Mouse (Mus musculus) hindbrain, embryonic 12.5 days (tissue): ENCODE measurements around the gene Mllt3. TPM values are rescaled to one million over a fixed set of nuclear protein-coding genes. Genes with fewer than 3 reads are reported as not detected.
A peak's percentile ranks its signal among the peaks of the same experiment; 100 is the strongest.

ENCODE experiments used
- ATAC-seq: fragments of 200-750 bp; cut with Nextera tagmentation; 2 replicates; pipeline ENCODE4 v1.8.0; 2017; ENCODE audit warnings: moderate TSS enrichment; ENCODE audit not compliant: low FRiP score
- H3K27ac ChIP-seq: fragments of 300-500 bp; sonication (generic); 2 replicates; pipeline ENCODE4 v1.5.1; 2016; ENCODE audit warnings: mild to moderate bottlenecking
- H3K27me3 ChIP-seq: fragments of 300-500 bp; sonication (generic); 2 replicates; pipeline ENCODE4 v1.6.1; 2016; ENCODE audit warnings: mild to moderate bottlenecking
- H3K36me3 ChIP-seq: fragments of 300-500 bp; sonication (generic); 2 replicates; pipeline ENCODE4 v1.6.1; 2016; ENCODE audit warnings: mild to moderate bottlenecking
- H3K4me1 ChIP-seq: fragments of 300-500 bp; sonication (generic); 2 replicates; pipeline ENCODE4 v1.6.1; 2016
- H3K4me2 ChIP-seq: fragments of 300-500 bp; sonication (generic); replicated peaks from 2 replicates; pipeline ENCODE4 v1.6.1; 2016; ENCODE audit warnings: mild to moderate bottlenecking
- H3K4me3 ChIP-seq: fragments of 300-500 bp; sonication (generic); 2 replicates; pipeline ENCODE4 v1.5.1; 2016; ENCODE audit warnings: mild to moderate bottlenecking
- H3K9ac ChIP-seq: fragments of 300-500 bp; sonication (generic); 2 replicates; pipeline ENCODE4 v1.6.1; 2016; ENCODE audit warnings: mild to moderate bottlenecking, moderate library complexity
- H3K9me3 ChIP-seq: fragments of 300-500 bp; sonication (generic); replicated peaks from 2 replicates; pipeline ENCODE4 v1.6.1; 2016; ENCODE audit warnings: mild to moderate bottlenecking
- WGBS: fragments of 180-500 bp; shearing (Covaris S2); methylation state at CpG from one replicate; pipeline ENCODE4 v1.1.7; 2016; 5-methylcytosine and 5-hydroxymethylcytosine counted together
- polyA plus RNA-seq: library from polyadenylated mRNA; unstranded; fragments of >200 nt; fragmentation: Nextera tagmentation; extraction: Ambion mirVana; gene quantifications from 2 replicates; pipeline ENCODE4 v1.2.1, GENCODE M21; 2016

Mllt3 gene
- polyA plus RNA-seq, 1 experiment from 2014 or later = 103 TPM

DNA sequence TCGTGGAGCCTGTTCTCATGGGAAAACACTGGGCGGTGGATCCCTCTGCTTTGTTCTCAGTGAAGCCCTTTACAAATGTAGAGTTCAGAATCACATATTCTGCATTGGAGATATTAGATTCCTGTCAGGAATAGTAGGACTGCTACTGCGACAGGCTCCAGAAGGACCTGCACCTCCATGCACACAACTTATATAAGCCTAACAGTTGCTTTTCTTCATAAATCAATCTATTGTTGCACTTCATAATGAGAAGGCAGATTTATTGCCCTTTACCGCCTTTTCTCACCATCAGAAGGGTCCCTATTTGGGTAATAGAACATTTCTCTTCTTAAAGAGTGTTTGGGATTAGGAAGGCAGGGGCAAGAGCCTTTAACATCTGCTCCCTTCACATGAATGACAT is 231.0 kb downstream of the Mllt3 start:
- WGBS = 56% methylated on average over 4 of the region's 4 CpGs

DNA sequence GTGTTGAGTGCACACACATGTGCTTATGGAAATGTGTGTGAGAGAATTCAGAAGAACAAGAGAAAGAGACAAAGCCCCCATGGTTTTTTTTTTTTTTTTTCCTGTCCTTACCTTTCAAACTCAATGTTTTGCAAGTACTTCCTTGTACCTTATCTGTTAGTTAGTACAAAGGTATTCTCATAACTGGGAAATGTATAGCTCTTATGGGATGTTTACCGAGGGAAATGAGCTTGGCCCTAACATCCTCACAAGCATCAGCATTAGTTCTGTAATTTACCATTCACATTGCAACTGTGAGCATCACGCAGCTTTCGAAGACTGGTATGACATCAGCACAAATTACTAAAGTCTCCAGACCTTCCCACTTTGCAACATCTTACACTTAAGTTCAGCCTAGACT is 231.8 kb downstream of the Mllt3 start:
- H3K9me3 ChIP-seq = no peaks in the 10 kb centered on the region
- no peak for ATAC-seq
- H3K27me3 ChIP-seq = no peaks in the 10 kb centered on the region
- no peak overlapping the region for H3K4me3 ChIP-seq
- no peak overlapping the region for H3K4me2 ChIP-seq
- no peaks in the 10 kb centered on the region for H3K36me3 ChIP-seq
- H3K4me1 ChIP-seq = peaks cover 4% of the 10 kb centered on the region
- 92% methylated on average over 3 of the region's 3 CpGs for WGBS
- H3K9ac ChIP-seq = no peak overlapping the region
- H3K27ac ChIP-seq = no peak overlapping the region

More for the DNA sequence above, 231.0 kb downstream of the Mllt3 start:
- no peaks in the 10 kb centered on the region for H3K9me3 ChIP-seq
- H3K36me3 ChIP-seq = no peaks in the 10 kb centered on the region
- ATAC-seq = no peak
- no peaks in the 10 kb centered on the region for H3K27me3 ChIP-seq
- no peak overlapping the region for H3K4me2 ChIP-seq
- no peak overlapping the region for H3K4me3 ChIP-seq
- no peak overlapping the region for H3K9ac ChIP-seq
- no peak overlapping the region for H3K27ac ChIP-seq
- peaks cover 5% of the 10 kb centered on the region for H3K4me1 ChIP-seq

DNA sequence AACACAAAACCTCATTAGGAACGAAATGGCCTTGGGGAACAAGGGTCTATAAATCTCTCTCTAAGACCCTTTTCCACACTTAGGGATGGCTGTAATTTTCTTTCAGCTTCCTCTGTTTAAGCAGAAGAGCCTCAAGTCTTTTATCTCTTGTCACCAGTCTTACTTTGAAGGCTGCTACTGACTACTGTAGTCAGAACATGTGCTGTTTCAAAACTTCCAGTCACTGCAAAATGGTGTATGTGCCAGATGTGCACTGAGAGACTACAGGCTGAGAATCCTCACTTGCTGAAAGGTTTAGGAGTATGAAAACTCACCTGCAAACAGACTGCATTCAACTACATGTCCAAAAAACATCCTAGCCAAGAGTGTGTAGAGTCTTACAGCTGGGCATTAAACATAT is 232.9 kb downstream of the Mllt3 start:
- Histone ChIP-seq H3K27ac (no peak overlapping the region), H3K9ac (no peak overlapping the region), H3K9me3 (no peaks in the 10 kb centered on the region), H3K36me3 (no peaks in the 10 kb centered on the region), H3K4me3 (no peak overlapping the region), H3K27me3 (no peaks in the 10 kb centered on the region), H3K4me2 (no peak overlapping the region), H3K4me1 (no peaks in the 10 kb centered on the region; the same call in 1 of the 2 replicates)
- ATAC-seq = no peak
- 80% methylated on average over 1 of the region's 1 CpGs for WGBS

DNA sequence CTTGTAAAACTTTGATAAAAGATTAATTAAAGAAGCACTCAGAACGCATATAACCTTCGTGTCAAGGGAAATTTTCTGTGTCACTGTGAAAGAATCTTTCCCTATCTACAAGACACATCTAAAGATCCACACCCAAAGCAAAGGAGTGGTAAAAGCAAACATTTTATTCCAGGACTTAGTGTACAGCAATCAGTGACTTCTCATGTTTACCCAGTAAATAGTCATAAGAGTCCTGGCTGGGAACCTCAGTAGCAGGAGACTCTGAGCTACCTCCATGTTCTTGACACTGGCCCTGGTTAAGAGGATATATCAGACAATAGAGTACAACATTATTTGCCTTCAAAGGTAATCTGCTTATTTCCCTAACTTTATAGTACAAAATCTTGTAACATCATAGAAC is 233.7 kb downstream of the Mllt3 start:
- no peak overlapping the region for H3K9ac ChIP-seq
- no peak overlapping the region for H3K4me3 ChIP-seq
- no peak for ATAC-seq
- H3K4me1 ChIP-seq = no peaks in the 10 kb centered on the region; the same call in 1 of the 2 replicates
- no peak overlapping the region for H3K4me2 ChIP-seq
- H3K9me3 ChIP-seq = no peaks in the 10 kb centered on the region
- H3K27ac ChIP-seq = no peak overlapping the region
- no peaks in the 10 kb centered on the region for H3K27me3 ChIP-seq
- H3K36me3 ChIP-seq = no peaks in the 10 kb centered on the region
- WGBS = 85% methylated on average over 2 of the region's 2 CpGs

DNA sequence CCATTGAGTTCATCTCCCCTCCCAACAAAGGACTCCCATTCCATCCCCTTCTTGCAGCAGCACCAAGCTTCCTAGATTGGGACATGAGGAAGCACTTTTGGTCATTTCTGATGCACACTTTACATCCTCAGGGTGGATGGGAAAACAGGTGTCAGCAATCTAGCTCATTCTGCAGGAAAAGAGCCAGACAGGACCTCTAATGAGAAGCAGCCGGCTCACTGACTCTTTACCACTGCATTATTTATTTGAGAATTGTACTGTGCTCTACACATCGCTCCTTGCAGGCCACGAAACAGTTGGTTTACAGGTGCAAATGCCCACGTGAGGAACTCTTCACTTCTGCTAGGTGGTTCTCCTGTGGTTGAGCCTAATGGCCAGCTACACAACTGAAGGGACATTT is 237.9 kb downstream of the Mllt3 start:
- ATAC-seq = no peak
- no peaks in the 10 kb centered on the region for H3K9me3 ChIP-seq
- H3K27ac ChIP-seq = no peak overlapping the region
- H3K4me2 ChIP-seq = no peak overlapping the region
- no peaks in the 10 kb centered on the region for H3K4me1 ChIP-seq
- H3K36me3 ChIP-seq = peaks cover 13% of the 10 kb centered on the region
- H3K27me3 ChIP-seq = no peaks in the 10 kb centered on the region
- no peak overlapping the region for H3K4me3 ChIP-seq
- 86% methylated on average over 4 of the region's 4 CpGs for WGBS
- no peak overlapping the region for H3K9ac ChIP-seq

DNA sequence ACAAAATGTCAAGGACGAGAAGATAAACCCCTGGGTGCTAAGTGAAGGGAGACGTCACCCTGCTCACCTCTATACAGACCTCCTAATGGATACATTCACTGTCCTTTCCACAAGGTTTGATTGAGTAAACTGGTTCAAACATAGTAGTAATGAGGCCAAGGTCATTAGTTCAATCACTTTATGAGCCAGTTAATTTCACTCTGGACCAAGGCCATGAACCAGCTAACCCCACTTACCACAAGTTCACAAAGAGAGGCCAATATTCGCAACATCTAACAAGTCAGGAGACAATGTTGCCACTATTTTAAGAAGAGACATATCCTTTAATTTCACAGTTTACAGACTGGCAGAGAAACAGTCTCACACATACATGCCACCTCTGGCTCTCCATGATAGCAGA is 238.9 kb downstream of the Mllt3 start:
- Histone ChIP-seq H3K27me3 (no peaks in the 10 kb centered on the region), H3K36me3 (peaks cover 16% of the 10 kb centered on the region), H3K9me3 (no peaks in the 10 kb centered on the region), H3K4me2 (no peak overlapping the region), H3K9ac (no peak overlapping the region), H3K4me3 (no peak overlapping the region), H3K27ac (no peak overlapping the region), H3K4me1 (no peaks in the 10 kb centered on the region)
- WGBS = 88% methylated on average over 3 of the region's 3 CpGs
- no peak for ATAC-seq

DNA sequence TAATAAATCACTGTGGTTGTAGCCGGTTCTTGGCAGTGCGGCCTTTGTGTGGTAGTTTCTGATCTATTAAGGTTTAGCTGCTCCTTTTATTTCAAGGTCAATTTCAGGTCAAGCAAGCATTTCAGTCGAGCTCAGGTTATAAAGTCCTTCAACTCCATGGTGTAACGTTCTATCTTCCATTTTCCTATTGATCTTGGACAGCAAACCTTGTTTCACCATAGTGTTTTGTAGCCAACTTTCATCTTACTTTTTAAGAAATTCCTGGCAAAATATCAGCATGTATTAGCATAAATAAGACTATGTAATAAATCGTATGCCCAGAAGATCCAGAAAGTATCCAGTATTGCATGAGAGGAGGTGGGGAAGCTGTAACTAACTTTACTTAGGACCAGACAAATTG is 240.7 kb downstream of the Mllt3 start:
- Histone ChIP-seq H3K4me2 (no peak overlapping the region), H3K4me1 (no peaks in the 10 kb centered on the region), H3K27me3 (no peaks in the 10 kb centered on the region), H3K4me3 (no peak overlapping the region), H3K9ac (no peak overlapping the region), H3K36me3 (peaks cover 28% of the 10 kb centered on the region), H3K27ac (no peak overlapping the region), H3K9me3 (no peaks in the 10 kb centered on the region)
- WGBS = 52% methylated on average over 5 of the region's 5 CpGs
- no peak for ATAC-seq

DNA sequence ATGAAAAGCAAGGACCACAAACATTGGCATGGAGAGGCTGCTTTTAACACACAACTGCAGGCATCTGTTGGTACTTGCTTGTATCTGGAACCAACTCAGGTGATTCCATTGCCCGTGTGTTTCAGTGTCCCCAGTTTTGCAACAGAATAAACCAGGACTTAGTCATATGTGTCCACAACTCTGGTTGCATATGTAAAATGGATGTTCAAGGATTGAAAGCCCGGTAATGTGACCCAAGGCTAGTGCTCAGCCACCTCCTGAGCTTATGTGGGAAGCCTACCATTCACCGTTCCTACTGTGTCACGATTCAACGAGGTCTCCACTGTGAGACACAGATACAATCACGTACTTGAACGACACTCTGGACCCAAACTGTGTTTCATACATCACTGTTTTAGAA is 243.7 kb downstream of the Mllt3 start:
- Histone ChIP-seq H3K27ac (no peak overlapping the region), H3K27me3 (no peaks in the 10 kb centered on the region), H3K9ac (no peak overlapping the region), H3K4me3 (no peak overlapping the region), H3K9me3 (no peaks in the 10 kb centered on the region), H3K4me2 (no peak overlapping the region), H3K4me1 (peaks cover 10% of the 10 kb centered on the region), H3K36me3 (peaks cover 29% of the 10 kb centered on the region)
- 90% methylated on average over 7 of the region's 7 CpGs for WGBS
- ATAC-seq = no peak

DNA sequence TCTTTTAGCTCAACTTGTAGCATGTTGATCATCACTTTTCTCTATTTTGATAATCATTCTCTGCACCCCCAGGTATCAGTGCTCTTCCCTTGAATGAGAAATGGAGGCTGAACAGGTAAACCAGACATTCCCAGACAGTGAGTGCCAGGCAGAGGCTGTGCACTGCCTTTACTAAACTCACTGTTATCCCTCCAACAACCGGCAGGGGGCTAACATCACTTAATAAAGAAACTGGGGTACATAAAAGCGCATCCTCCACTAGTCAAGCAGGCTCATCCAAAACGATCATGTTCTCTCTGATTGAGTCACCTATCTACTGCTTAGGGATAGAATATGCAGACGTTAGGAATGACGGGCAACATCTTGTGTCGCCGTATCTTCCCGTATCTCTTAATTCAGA is 244.5 kb downstream of the Mllt3 start:
- Histone ChIP-seq H3K36me3 (peaks cover 29% of the 10 kb centered on the region), H3K9ac (no peak overlapping the region), H3K4me3 (no peak overlapping the region), H3K27ac (no peak overlapping the region), H3K27me3 (no peaks in the 10 kb centered on the region), H3K4me1 (peaks cover 10% of the 10 kb centered on the region), H3K4me2 (no peak overlapping the region), H3K9me3 (no peaks in the 10 kb centered on the region)
- WGBS = 71% methylated on average over 8 of the region's 8 CpGs
- no peak for ATAC-seq

DNA sequence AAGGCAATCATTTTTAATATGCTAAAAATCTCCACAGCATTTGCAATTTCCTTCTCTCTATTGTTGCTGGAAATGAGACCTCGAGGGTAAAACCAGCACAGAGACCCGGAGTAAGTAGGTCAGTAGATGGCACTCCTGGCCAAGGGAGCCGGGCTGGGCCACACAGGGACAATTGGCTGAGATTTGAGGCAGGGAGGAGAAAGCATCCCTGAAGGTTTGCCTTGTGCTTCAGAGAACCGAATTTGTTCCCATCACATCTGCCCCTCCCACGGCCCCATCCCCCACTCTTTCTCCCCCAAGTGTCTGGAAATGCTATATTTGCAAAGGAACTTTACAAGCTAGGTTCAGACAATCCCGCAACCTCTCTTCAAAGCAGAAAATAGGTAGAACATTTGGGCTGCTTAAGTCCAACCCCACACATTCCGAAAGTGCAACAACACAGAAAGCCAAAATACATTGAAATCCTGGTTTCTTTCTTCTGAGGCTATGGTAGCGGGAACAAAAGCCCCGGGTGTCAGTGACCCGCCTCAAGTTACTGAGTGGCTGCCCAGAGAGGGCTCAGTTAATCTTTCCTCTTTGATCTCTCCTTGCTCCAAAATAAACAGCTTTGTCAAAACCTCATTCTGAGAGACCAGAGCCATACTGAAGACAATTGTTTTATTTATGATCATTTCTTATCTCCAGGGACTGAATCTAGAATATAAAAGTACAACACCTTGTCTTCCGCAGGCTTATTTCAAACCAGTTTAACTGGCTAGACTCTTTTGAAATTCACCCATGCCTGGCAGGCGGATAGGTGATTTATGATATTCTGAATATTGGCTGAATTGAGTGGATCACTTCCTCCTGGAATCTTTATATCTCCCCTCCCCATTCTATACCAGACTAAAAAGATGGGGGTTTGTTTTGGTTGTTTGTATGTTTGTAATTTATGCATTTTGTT is 247.8 kb downstream of the Mllt3 start:
- H3K4me3 ChIP-seq = no peak overlapping the region
- H3K27ac ChIP-seq = 0 out of 2 replicates have a peak overlapping the region, but pooled peaks have one; percentile 4
- peaks cover 10% of the 10 kb centered on the region for H3K4me1 ChIP-seq
- peak; percentile 75 for ATAC-seq
- H3K9me3 ChIP-seq = no peaks in the 10 kb centered on the region
- 0 out of 2 replicates have a peak overlapping the region, but pooled peaks have one; percentile 13 for H3K4me2 ChIP-seq
- WGBS = 13% methylated on average over 12 of the region's 12 CpGs
- no peaks in the 10 kb centered on the region for H3K27me3 ChIP-seq
- H3K36me3 ChIP-seq = peaks cover 22% of the 10 kb centered on the region
- no peak overlapping the region for H3K9ac ChIP-seq

DNA sequence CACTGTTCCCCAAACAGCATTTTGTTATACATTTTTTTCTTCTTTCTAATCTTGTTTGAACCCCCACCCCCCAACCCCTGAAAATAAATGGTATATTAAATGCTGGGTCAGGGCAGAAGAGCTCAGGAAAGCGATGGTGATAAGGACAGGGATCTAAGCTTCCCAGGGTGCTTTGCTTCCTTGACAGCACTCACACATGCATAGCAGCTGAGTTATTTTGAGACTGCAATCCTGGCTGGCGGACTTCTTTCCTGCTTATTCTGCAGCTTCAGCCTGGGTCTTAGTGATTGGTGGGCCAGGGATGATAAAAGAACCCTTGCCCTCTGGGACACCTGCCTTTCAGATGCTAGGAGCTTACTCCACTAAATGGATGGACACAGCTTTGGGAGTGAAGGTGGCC is 249.4 kb downstream of the Mllt3 start:
- Histone ChIP-seq H3K27me3 (no peaks in the 10 kb centered on the region), H3K27ac (no peak overlapping the region), H3K4me3 (no peak overlapping the region), H3K36me3 (peaks cover 13% of the 10 kb centered on the region), H3K9ac (no peak overlapping the region), H3K4me1 (peaks cover 10% of the 10 kb centered on the region), H3K4me2 (no peak overlapping the region), H3K9me3 (no peaks in the 10 kb centered on the region)
- 88% methylated on average over 2 of the region's 2 CpGs for WGBS
- no peak for ATAC-seq

DNA sequence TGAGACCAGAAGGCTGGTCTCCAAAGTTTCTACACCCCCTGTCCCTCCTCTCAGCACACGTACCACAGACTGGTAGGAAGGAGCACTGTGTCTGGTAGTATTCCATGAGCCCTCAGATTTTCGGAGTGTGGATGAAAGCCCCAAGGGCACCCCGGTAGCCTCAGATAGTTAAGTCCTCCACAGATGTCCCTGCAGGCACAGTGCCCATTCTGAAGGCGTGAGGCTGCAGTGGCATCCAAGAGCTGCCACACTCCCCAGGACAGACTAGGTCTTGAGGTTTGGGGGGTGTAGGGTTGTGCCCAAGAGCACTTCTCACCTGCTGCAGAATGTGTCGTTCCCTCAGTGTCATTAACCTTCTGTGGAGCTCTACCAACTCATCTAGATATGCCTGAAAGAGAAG is 251.2 kb downstream of the Mllt3 start:
- Histone ChIP-seq H3K4me3 (no peak overlapping the region), H3K4me1 (peaks cover 10% of the 10 kb centered on the region), H3K36me3 (0 out of 2 replicates have a peak, but pooled peaks cover 4% of the 10 kb centered on the region), H3K9me3 (no peaks in the 10 kb centered on the region), H3K9ac (no peak overlapping the region), H3K4me2 (no peak overlapping the region), H3K27ac (no peak overlapping the region), H3K27me3 (no peaks in the 10 kb centered on the region)
- ATAC-seq = no peak
- 94% methylated on average over 5 of the region's 5 CpGs for WGBS

DNA sequence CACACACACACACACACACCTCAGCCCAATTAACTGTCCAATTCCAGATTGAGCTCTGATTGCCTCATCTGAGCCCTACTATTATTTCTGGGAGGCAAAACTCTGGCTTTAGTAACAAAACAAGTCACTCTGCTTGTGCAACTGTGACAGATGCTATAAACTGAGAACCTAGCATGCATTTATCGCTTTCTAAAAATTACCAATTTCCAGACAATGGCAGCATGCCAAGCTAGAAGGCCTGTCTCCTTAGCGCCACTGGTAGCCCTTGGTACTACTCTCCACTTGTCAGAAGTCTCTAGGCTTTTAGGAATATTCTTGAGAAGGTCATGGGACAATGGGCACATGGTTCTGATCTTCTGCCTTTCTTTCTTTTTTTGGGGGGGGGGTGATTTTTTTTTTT is 257.4 kb downstream of the Mllt3 start:
- H3K9ac ChIP-seq = no peak overlapping the region
- 92% methylated on average over 2 of the region's 2 CpGs for WGBS

More for the DNA sequence above, 257.4 kb downstream of the Mllt3 start:
- ATAC-seq = no peak
- Histone ChIP-seq H3K27ac (no peak overlapping the region), H3K27me3 (no peaks in the 10 kb centered on the region), H3K36me3 (peaks cover 14% of the 10 kb centered on the region), H3K9me3 (no peaks in the 10 kb centered on the region), H3K4me3 (no peak overlapping the region), H3K4me1 (no peaks in the 10 kb centered on the region), H3K4me2 (no peak overlapping the region)
